Mouse (Mus musculus): ENCODE measurements around the gene Baz1a. TPM values are rescaled to one million over a fixed set of nuclear protein-coding genes. Genes with fewer than 3 reads are reported as not detected.

Baz1a gene
- polyA plus RNA-seq (2016; fragmentation: Nextera tagmentation; extraction: Ambion mirVana) = 30.9 and 34.8 TPM in 2 replicates

DNA sequence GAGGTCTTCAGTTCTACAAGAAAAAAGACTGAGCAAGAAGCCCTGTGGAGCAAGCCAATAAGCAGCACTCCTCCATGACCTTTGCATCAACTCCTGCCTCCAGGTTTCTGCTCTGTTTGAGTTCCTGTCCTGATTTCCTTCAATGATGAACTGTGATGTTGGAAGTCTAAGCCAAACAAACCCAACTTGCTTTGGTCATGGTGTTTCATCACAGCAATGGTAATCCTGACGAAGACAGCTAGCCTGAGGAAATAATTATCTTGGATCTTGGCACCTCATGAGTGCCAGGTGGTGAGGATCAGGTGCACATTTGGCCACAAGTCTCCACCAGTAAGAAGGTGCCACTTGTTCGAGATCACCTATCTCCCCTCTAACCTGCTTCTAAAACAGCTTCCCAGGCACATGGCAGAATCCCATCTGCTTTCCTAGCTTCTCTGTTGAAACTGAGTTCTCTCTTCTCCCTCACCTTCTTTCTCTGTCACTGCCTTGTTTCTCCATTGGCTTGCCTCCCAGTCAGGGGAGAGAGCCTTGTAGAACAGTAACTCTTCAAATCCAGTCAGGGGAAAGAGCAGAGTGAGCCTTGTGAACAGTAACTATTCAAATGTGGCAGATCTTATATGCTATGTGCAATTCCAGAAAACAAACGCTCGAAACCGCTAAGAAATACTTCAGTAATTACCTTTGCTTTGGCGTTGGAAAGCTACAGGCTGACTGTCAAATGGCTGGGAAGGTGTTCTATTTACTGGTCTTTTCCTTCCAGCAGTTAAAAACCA is at the start of gene Baz1a:
Baz1a (minus strand) TSS at position 723 of the 773 bp plus-strand sequence.
- Histone ChIP-seq H3K4me1 (no peaks in the 10 kb centered on the region), H3K4me3 (no peak within 1 kb of the TSS), H3K9me3 (replicated peaks) (no peaks in the 10 kb centered on the region), H3K27ac (replicated peaks) (no peak within 1 kb of the TSS), H3K36me3 (no peaks in the 10 kb centered on the region), H3K27me3 (ENCODE audit: low read depth, poor library complexity, severe bottlenecking) (no peaks in the 10 kb centered on the region)
- no peak for DNase-seq (ENCODE audit: low spot score)
- 87% methylated on average over 6 of the region's 6 CpGs for WGBS

- DNase-seq (ENCODE audit: low spot score) = no peak
- H3K27me3 ChIP-seq (ENCODE audit: low read depth, poor library complexity, severe bottlenecking) = no peaks in the 10 kb centered on the region
- no peak overlapping the region for H3K27ac ChIP-seq (replicated peaks)
- 83% methylated on average over 1 of the region's 1 CpGs for WGBS
- peaks cover 15% of the 10 kb centered on the region for H3K36me3 ChIP-seq
- no peaks in the 10 kb centered on the region for H3K9me3 ChIP-seq (replicated peaks)
- H3K4me1 ChIP-seq = no peaks in the 10 kb centered on the region
- H3K4me3 ChIP-seq = no peak overlapping the region
These were observed 48.0 kb upstream of the Baz1a start for GRCm38 (mm10) chr12:55062141-55062540.

GRCm38 (mm10) chr12:55061006-55061405 is 46.9 kb upstream of the Baz1a start:
- DNase-seq (ENCODE audit: low spot score) = no peak
- WGBS = 87% methylated on average over 10 of the region's 10 CpGs
- Histone ChIP-seq H3K27me3 (ENCODE audit: low read depth, poor library complexity, severe bottlenecking) (no peaks in the 10 kb centered on the region), H3K4me1 (no peaks in the 10 kb centered on the region), H3K4me3 (no peak overlapping the region), H3K36me3 (peaks cover 15% of the 10 kb centered on the region), H3K27ac (replicated peaks) (no peak overlapping the region), H3K9me3 (replicated peaks) (no peaks in the 10 kb centered on the region)

DNA sequence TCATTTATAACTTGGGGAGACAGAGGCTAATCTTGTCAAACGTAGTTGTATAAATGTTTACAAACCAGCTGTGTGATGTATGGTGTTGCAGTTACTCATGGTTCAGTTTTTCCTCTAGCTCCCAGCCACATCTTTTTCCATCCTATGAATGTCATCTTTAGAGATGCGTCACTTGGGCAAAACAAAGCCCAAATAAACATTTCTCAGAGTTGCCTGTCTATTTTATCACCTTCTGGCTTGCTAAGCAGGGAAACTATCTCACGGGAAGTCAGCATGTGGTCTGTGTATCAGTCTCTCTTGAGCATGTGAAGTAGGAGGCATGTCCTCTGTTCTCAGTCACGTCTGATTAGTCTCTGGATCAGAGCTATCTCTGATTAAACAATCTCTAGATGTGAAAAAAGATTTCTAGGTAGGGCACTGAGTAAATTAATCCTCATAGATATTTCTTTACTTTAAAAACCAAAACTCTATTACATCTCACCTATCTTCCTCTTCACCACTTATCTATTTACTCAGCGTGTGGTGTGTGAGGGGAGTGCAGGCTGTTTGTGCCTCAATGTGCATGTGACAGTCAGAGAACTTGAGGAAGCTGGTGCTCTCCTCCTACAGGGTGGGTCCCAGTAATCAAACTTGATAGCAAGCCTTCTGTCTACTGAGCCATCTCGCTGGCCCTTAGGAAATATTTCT is 46.2 kb upstream of the Baz1a start:
- no peaks in the 10 kb centered on the region for H3K4me1 ChIP-seq
- H3K27me3 ChIP-seq (ENCODE audit: low read depth, poor library complexity, severe bottlenecking) = no peaks in the 10 kb centered on the region
- peaks cover 15% of the 10 kb centered on the region for H3K36me3 ChIP-seq
- H3K4me3 ChIP-seq = no peak overlapping the region
- 87% methylated on average over 6 of the region's 6 CpGs for WGBS
- no peaks in the 10 kb centered on the region for H3K9me3 ChIP-seq (replicated peaks)
- DNase-seq (ENCODE audit: low spot score) = no peak
- no peak overlapping the region for H3K27ac ChIP-seq (replicated peaks)

DNA sequence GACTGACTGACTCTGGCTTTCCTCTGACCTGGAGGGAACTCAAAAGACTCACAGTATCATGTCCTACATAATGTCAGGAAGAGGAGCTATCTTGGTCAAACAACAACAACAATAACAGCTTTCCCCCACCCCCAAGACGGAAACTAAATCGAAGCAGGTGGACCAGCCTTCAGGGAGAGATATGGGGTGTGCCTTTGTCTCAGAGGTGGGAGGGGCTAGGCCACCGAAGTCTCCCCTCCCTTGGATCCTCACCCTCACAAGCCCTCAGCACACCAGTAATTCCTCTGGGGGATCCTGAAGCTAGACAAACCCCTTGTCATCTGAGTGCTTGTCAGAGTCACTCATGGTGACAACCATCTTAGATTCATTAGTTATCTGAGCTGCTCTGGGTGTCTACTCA is 45.7 kb upstream of the Baz1a start:
- DNase-seq (ENCODE audit: low spot score) = no peak
- no peak overlapping the region for H3K27ac ChIP-seq (replicated peaks)
- H3K9me3 ChIP-seq (replicated peaks) = no peaks in the 10 kb centered on the region
- peaks cover 15% of the 10 kb centered on the region for H3K36me3 ChIP-seq
- no peaks in the 10 kb centered on the region for H3K27me3 ChIP-seq (ENCODE audit: low read depth, poor library complexity, severe bottlenecking)
- no peak overlapping the region for H3K4me3 ChIP-seq
- H3K4me1 ChIP-seq = no peaks in the 10 kb centered on the region
- 84% methylated on average over 3 of the region's 3 CpGs for WGBS

DNA sequence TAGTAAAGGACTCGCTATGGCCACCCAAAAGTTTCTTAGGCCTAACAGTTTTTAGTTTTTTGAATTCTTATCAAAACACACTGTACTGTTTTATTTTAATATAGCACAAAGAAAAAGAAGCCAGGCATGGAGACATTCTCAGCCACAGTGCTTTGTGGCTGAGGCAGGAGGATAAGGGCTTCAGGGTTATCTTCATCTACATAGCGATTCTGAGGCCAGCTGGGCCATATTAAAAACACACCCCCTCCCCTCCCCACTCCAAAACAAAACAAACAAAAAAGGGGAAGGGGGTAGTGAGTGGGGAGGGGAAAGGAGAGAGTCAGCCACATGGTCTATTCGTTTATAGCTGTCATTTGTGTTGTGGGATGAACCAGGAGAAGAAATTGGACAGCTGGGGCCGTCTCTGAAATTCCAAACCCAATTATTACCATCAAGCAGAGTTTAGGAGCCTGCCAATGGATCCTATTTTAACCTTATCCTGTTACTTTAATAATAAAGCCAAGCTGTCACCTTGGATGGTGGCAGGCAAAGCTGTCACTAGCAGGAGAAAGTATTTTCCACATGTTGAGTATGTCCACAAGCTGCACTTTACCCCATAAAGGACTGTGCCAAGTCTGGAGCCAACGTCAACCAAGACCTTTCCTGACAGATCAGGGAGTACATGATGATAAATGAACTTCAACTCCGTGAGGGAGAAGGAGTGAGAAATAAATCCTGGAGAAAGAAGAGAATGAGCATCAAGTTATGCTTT is 44.9 kb upstream of the Baz1a start:
- H3K9me3 ChIP-seq (replicated peaks) = no peaks in the 10 kb centered on the region
- no peaks in the 10 kb centered on the region for H3K27me3 ChIP-seq (ENCODE audit: low read depth, poor library complexity, severe bottlenecking)
- H3K4me3 ChIP-seq = no peak overlapping the region
- no peak overlapping the region for H3K27ac ChIP-seq (replicated peaks)
- 84% methylated on average over 6 of the region's 6 CpGs for WGBS
- no peak for DNase-seq (ENCODE audit: low spot score)
- H3K4me1 ChIP-seq = no peaks in the 10 kb centered on the region
- peaks cover 15% of the 10 kb centered on the region for H3K36me3 ChIP-seq

GRCm38 (mm10) chr12:55056703-55057102 is 42.6 kb upstream of the Baz1a start:
- no peaks in the 10 kb centered on the region for H3K27me3 ChIP-seq (ENCODE audit: low read depth, poor library complexity, severe bottlenecking)
- H3K4me1 ChIP-seq = no peaks in the 10 kb centered on the region
- no peak overlapping the region for H3K27ac ChIP-seq (replicated peaks)
- DNase-seq (ENCODE audit: low spot score) = no peak
- H3K36me3 ChIP-seq = peaks cover 18% of the 10 kb centered on the region
- 91% methylated on average over 2 of the region's 2 CpGs for WGBS
- H3K9me3 ChIP-seq (replicated peaks) = no peaks in the 10 kb centered on the region
- H3K4me3 ChIP-seq = no peak overlapping the region

GRCm38 (mm10) chr12:55054551-55055241 is 40.5 kb upstream of the Baz1a start:
- peaks cover 14% of the 10 kb centered on the region for H3K36me3 ChIP-seq
- H3K4me1 ChIP-seq = no peaks in the 10 kb centered on the region
- H3K4me3 ChIP-seq = no peak overlapping the region
- no peak overlapping the region for H3K27ac ChIP-seq (replicated peaks)
- H3K9me3 ChIP-seq (replicated peaks) = no peaks in the 10 kb centered on the region
- no peaks in the 10 kb centered on the region for H3K27me3 ChIP-seq (ENCODE audit: low read depth, poor library complexity, severe bottlenecking)
- WGBS = 92% methylated on average over 2 of the region's 2 CpGs
- no peak for DNase-seq (ENCODE audit: low spot score)

DNA sequence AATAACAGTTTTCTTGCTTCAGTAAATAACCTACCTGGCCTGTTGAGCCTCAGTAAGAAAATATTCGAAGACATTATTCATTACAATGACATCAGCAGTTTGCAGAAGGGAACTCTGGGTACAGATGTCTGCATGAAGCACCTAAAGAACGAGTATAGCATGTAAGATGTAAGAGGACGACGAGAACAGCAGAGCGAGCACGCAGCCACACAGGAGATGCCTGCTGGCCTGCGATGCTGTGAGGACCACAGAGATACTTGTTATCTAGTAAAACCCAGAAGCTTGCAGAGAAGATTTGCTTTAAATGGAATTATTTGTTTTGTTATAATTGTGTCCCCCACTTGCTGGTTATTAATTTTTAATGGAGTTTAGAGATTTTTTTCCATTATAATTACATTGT is 39.1 kb upstream of the Baz1a start:
- Histone ChIP-seq H3K27ac (replicated peaks) (no peak overlapping the region), H3K4me1 (no peaks in the 10 kb centered on the region), H3K27me3 (ENCODE audit: low read depth, poor library complexity, severe bottlenecking) (no peaks in the 10 kb centered on the region), H3K36me3 (peaks cover 8% of the 10 kb centered on the region), H3K4me3 (no peak overlapping the region), H3K9me3 (replicated peaks) (no peaks in the 10 kb centered on the region)
- no peak for DNase-seq (ENCODE audit: low spot score)
- 90% methylated on average over 7 of the region's 7 CpGs for WGBS

DNA sequence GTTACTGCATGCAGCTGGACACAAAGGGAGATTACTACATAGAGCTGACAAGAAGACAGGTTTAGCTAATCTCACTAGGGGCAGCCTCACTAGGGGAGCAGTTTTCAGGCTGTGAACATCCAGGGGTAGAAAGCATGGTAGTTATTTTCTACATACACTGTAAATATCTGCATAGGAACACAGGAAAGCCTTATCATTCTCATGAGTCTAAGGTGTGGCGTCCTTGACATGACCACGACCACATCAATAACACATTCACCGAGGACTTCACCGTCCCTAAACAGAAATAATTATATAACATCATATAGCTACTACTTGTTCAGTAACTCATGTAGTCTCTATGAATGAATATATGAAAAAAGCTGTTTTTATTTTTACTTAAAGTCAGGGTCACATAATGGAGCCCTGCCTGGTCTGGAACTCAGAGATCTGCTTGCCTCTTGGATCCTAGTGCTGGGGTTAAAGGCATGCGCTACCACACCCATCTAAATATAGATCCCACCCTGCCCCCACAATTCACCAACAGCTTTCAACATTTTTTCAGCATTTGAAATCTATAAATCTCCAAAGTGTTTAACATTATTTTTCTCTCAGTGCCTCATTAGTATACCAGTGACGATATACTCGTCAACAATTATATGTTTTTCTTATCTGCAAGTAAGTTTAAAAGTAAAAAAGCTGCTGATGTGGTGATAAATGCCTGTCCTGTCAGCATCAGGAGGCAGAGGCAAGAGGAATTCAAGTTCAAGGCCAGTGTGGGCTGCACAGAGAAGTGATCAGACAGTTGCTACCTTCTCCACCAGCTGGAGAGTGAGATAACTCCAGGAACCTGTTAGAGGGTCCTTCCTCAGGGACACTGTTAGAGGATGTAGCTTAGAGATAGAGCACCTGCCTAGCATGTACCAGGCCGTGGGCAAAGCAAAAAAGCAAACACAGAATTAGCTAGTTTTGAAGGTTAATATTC is 37.3 kb upstream of the Baz1a start:
- Histone ChIP-seq H3K36me3 (peaks cover 22% of the 10 kb centered on the region), H3K4me1 (no peaks in the 10 kb centered on the region), H3K9me3 (replicated peaks) (no peaks in the 10 kb centered on the region), H3K27me3 (ENCODE audit: low read depth, poor library complexity, severe bottlenecking) (no peaks in the 10 kb centered on the region), H3K27ac (replicated peaks) (no peak overlapping the region), H3K4me3 (no peak overlapping the region)
- no peak for DNase-seq (ENCODE audit: low spot score)
- 91% methylated on average over 8 of the region's 8 CpGs for WGBS

DNA sequence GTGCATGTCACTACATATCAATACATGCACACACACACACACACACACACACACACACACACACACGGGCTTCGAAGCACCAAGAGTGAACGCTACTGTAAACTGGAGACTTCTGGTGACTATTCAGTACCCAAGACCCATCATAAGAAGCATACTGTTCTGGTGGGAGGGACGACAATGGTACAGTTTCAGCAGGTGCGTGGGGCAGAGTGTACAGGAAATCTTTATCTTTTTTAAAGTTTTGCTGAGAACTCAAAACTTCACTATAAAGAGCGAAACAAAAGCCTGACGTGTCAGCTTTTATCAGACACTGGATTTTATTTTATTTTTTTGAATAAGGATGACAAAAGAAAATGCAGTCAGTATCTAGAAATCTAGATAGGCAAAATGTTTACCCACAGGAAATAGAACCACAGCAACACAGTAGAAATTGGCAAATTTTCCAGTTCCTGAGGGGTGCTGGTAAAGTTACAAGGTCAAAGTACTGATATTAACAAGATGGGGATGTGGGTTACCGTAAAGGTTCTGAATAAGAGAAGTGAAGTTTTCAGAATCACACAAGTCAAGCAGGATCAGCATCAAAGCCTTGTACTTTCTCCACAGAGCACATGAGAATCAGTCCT is 35.7 kb upstream of the Baz1a start:
- no peak overlapping the region for H3K27ac ChIP-seq (replicated peaks)
- no peak overlapping the region for H3K4me3 ChIP-seq
- H3K4me1 ChIP-seq = no peaks in the 10 kb centered on the region
- H3K36me3 ChIP-seq = peaks cover 36% of the 10 kb centered on the region
- no peaks in the 10 kb centered on the region for H3K27me3 ChIP-seq (ENCODE audit: low read depth, poor library complexity, severe bottlenecking)
- WGBS = 95% methylated on average over 8 of the region's 8 CpGs
- H3K9me3 ChIP-seq (replicated peaks) = no peaks in the 10 kb centered on the region
- DNase-seq (ENCODE audit: low spot score) = no peak
